Mouse (Mus musculus) small intestine, adult 2 months (tissue): Measurements from ENCODE around the gene Gm21860. TPM values are rescaled to one million over a fixed set of nuclear protein-coding genes. Genes with fewer than 3 reads are reported as not detected.
"Not testable (repeated sequence)": the region's sequence is repeated elsewhere in the genome, so short reads cannot be mapped to it uniquely, and the experiment has no call there.

Experiments
- H3K27ac ChIP-seq: fragments of 200-500 bp; 2 replicates; pipeline ENCODE4 v1.5.1; 2012; ENCODE audit warnings: low read depth, low read length, control low read depth, inconsistent platforms; ENCODE audit not compliant: insufficient read depth
- H3K27me3 ChIP-seq: fragments of 200-500 bp; 2 replicates; pipeline ENCODE4 v1.6.1; 2012; ENCODE audit warnings: mild to moderate bottlenecking, moderate library complexity, low read length, inconsistent platforms; ENCODE audit not compliant: control insufficient read depth, insufficient read depth
- H3K36me3 ChIP-seq: fragments of 200-500 bp; 2 replicates; pipeline ENCODE4 v1.6.1; 2012; ENCODE audit warnings: mild to moderate bottlenecking, low read length, control low read depth, inconsistent platforms; ENCODE audit not compliant: control insufficient read depth, insufficient read depth
- H3K4me1 ChIP-seq: fragments of 200-500 bp; 2 replicates; pipeline ENCODE4 v1.6.1; 2012; ENCODE audit warnings: low read length, inconsistent platforms, mixed read lengths; ENCODE audit not compliant: control insufficient read depth, insufficient read depth, insufficient read length
- H3K4me3 ChIP-seq: fragments of 200-500 bp; 2 replicates; pipeline ENCODE4 v1.5.1; 2012; ENCODE audit warnings: low read depth, mild to moderate bottlenecking, control low read depth, inconsistent platforms, low read length, moderate library complexity
- CTCF ChIP-seq: fragments of 200-500 bp; IDR thresholded peaks from 2 replicates; pipeline ENCODE4 v1.5.1; 2012; ENCODE audit warnings: low read depth, mild to moderate bottlenecking, control low read depth, inconsistent platforms, low read length, moderate library complexity, mixed read lengths; ENCODE audit not compliant: insufficient replicate concordance, insufficient read length; ENCODE audit errors: extremely low read depth
- POLR2A ChIP-seq: fragments of 200-500 bp; IDR thresholded peaks from 2 replicates; pipeline ENCODE4 v1.6.1; 2012; ENCODE audit warnings: low read depth, mild to moderate bottlenecking, control low read depth, inconsistent platforms, low read length, moderate library complexity
- WGBS: fragments of 180-500 bp; shearing (Covaris S2); methylation state at CpG from one replicate; pipeline ENCODE4 v1.1.7; 2018; 5-methylcytosine and 5-hydroxymethylcytosine counted together
- polyA plus RNA-seq: library from polyadenylated mRNA; depleted of rRNA; stranded (reverse); fragments of >200 nt; gene quantifications from 2 replicates; pipeline ENCODE4 v1.2.3, GENCODE M21; 2012

Gene Gm21860
- polyA plus RNA-seq, 1 experiment, result not detected

DNA sequence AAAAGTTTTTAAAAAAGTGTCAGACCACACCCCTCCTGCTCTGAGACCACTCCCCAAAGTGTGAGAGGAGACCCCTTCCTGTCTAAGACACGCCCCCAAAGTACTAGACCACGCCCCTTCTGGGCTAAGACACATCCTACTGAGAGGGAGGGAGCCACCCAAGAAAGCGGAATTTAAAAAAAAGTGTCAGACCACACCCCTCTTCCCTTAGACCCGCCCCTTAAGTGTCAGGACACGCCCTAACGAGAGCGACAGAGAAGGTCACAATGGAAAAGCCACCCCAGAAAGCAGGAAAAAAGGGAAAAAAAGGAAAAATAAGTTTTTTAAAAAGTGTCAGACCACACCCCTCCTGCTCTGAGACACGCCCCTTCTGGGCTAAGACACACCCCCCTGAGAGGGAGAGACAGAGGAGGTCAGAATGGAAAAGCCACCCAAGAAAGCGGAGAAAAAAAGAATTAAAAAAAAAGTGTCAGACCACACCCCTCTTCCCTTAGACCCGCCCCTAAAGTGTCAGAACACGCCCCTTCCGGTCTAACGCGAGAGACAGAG is 14.5 kb downstream of the Gm21860 start:
- TF ChIP-seq POLR2A, result no peak
- H3K36me3 ChIP-seq, result peaks cover 16% of the 10 kb centered on the region
- WGBS, result 50% methylated on average over 14 of the region's 14 CpGs
- no peak overlapping the region for H3K4me3 ChIP-seq
- H3K27ac ChIP-seq, result no peak overlapping the region
- H3K4me1 ChIP-seq, result no peaks in the 10 kb centered on the region
- no peaks in the 10 kb centered on the region for H3K27me3 ChIP-seq

DNA sequence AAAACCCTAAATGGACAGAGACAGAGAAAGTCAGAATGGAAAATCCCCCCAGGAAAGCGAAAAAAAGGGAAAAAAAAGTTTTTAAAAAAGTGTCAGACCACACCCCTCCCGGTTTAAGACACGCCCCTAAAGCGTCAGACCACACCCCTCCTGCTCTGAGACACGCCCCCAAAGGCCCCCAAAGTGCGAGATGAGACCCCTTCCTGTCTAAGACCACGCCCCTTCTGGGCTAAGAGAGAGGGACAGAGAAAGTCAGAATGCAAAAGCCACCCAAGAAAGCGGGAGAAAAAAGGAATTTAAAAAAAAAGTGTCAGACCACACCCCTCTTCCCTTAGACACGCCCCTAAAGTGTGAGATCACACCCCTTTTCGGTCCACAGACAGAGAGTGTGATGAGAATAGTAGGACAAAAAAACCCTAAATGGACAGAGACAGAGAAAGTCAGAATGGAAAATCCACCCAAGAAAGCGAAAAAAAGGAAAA is 15.0 kb downstream of the Gm21860 start:
- not testable (repeated sequence) for H3K27ac ChIP-seq, H3K4me3 ChIP-seq, H3K27me3 ChIP-seq, H3K4me1 ChIP-seq
- WGBS, result 47% methylated on average over 11 of the region's 11 CpGs
- H3K36me3 ChIP-seq, result peaks cover 16% of the 10 kb centered on the region

DNA sequence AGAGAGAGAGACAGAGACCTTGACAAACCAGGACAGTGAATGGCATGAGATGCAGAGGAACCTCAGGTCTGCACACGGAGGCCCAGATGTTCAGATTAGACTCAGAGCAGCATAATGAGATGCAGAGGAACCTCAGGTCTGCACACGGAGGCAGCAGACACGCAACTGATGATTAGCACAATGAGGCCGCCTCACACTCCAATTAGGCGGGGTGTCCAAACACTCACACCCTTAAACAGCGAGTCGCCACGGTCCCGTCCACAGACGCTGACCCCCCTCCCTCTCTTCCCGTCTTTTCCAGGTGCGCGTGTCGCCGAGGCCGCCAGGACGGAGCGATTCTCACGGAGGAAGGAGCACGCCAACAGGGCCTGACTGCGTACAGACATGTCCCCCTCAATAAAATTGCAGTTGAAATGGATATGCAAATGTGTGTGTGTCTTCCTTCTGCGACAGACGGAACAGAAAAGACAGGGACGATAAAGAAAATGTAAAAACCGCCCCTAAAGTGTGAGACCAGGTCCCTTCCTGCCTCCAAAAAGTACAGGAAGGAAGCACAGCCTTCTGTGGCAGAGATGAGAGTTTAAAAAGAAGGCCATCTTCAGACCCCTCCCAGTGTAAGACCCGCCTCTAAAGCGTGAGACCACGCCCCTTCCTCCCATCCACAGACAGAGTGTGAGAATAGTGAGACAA is 15.6 kb downstream of the Gm21860 start:
- not testable (repeated sequence) for H3K4me1 ChIP-seq, H3K27me3 ChIP-seq, H3K27ac ChIP-seq, H3K4me3 ChIP-seq
- WGBS, result 72% methylated on average over 28 of the region's 28 CpGs
- H3K36me3 ChIP-seq, result peaks cover 16% of the 10 kb centered on the region

DNA sequence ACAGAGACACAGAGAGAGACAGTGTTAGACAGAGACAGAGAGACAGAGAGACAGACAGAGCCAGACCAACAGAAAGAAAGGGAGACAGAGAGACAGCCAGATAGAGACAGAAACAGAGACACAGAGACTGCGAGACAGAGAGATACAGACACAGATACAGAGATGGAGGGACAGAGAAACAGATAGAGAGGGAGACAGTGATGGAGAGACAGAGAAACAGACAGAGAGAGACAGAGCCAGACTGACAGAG is 16.3 kb downstream of the Gm21860 start:
- Histone ChIP-seq H3K4me1 (no peaks in the 10 kb centered on the region), H3K27me3 (no peaks in the 10 kb centered on the region), H3K27ac (no peak overlapping the region), H3K4me3 (no peak overlapping the region), H3K36me3 (peaks cover 16% of the 10 kb centered on the region)
- no peak for TF ChIP-seq POLR2A
- TF ChIP-seq CTCF, result no peak
- 100% methylated on average over 1 of the region's 1 CpGs for WGBS

DNA sequence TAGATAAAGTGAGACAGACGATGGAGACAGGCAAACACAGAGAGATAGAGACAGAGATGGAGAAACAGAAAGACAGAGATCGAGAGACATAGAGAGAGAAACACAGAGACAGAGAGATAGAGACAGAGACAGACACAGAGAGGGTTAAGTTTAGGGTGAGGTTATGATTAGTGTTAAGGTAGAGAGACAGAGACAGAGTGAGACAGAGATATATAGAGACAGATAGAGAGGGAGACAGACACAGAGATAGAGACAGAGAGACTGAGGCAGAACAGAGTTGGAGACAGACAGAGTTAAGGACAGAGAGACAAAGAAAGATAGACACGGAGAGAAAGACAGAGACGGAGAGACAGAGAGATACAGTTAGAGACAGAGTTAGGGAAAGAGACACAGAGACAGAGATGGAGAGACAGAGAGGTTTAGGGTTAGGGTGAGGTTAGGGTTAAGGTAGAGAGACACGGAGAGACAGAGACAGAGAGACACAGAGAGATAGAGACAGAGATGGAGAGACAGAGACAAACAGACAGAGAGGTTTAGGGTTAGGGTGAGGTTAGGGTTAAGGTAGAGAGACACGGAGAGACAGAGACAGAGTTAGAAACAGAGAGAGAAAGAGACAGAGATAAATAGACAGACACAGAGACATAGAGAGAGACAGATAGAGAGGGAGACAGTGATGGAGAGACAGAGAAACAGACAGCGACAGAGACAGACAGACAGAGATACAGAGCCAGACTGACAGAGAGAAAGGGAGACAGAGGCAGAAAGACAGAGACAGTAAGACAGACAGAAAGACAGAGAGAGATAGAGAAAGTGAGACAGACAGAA is 16.8 kb downstream of the Gm21860 start:
- Histone ChIP-seq H3K4me3 (no peak overlapping the region), H3K27ac (no peak overlapping the region), H3K36me3 (peaks cover 16% of the 10 kb centered on the region), H3K27me3 (no peaks in the 10 kb centered on the region), H3K4me1 (no peaks in the 10 kb centered on the region)
- TF ChIP-seq CTCF (no peak), POLR2A (no peak)
- 57% methylated on average over 4 of the region's 7 CpGs for WGBS

DNA sequence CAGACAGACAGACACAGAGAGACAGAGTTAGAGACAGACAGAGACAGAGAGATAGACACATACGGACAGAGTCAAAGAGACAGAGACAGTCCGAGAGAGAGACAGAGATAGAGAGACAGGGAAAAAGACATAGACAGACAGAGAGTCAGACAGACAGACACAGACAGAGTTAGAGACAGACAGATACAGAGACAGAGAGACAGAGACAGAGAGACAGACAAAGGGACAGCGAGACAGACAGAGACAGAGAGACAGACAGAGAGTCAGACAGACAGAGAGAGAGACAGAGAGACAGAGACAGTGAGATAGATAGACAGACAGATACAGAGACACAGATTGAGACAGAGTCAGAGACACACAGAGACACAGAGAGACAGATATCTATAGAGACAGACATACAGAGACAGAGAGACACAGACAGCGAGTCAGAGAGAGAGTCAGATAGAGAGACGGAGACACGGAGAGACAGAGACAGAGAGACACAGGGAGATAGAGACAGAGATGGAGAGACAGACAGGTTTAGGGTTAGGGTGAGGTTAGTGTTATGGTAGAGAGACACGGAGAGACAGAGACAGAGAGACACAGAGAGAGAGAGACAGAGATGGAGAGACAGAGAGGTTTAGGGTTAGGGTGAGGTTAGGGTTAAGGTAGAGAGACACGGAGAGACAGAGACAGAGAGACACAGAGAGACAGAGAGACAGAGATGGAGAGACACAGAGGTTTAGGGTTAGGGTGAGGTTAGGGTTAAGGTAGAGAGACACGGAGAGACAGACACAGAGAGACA is 18.2 kb downstream of the Gm21860 start:
- 83% methylated on average over 6 of the region's 9 CpGs for WGBS

DNA sequence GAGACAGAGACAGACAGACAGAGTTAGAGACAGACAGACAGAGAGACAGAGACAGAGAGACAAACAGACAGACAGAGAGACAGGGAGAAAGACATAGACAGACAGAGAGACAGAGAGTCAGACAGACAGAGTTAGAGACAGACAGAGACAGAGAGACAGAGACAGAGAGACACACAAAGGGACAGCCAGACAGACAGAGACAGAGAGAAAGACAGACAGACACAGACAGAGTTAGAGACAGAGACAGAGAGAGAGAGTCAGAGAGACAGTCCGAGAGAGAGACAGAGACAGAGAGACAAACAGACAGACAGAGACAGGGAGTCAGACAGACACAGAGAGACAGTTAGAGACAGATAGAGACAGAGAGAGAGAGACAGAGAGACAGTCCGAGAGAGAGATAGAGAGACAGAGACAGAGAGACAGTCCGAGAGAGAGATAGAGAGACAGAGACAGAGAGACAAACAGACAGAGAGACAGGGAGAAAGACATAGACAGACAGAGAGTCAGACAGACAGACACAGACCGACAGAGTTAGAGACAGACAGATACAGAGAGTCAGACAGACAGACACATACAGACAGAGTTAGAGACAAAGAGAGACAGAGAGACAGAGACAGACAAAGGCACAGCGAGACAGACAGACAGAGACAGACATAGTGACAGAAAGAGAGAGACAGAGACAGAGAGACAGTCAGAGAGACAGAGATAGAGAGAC is 19.3 kb downstream of the Gm21860 start:
- H3K4me3 ChIP-seq, H3K27ac ChIP-seq, H3K4me1 ChIP-seq, H3K27me3 ChIP-seq: not testable (repeated sequence)
- peaks cover 12% of the 10 kb centered on the region for H3K36me3 ChIP-seq
- WGBS, result 81% methylated on average over 5 of the region's 5 CpGs

More for the DNA sequence above, 18.2 kb downstream of the Gm21860 start:
- not testable (repeated sequence) for H3K27ac ChIP-seq, H3K4me1 ChIP-seq, H3K27me3 ChIP-seq, H3K4me3 ChIP-seq
- H3K36me3 ChIP-seq, result peaks cover 16% of the 10 kb centered on the region

DNA sequence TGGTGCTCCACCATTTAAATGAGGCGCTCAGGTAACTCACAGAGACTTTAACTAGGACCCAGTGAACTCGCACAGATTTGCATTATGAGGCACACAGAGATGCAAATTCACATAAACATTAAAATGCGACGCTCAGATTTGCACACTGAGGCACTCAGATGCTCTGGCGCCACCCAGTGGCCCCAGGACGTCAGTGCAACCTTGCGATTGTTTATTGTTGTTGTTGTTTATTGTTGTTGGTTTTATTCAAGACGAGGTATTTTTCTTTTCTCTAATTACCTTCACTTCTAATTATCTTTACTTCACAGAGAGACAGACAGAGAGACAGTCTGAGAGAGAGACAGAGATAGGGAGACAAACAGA is 20.3 kb downstream of the Gm21860 start:
- H3K27me3 ChIP-seq, H3K4me3 ChIP-seq, H3K27ac ChIP-seq, H3K4me1 ChIP-seq, H3K36me3 ChIP-seq: not testable (repeated sequence)
- WGBS, result 67% methylated on average over 8 of the region's 8 CpGs

DNA sequence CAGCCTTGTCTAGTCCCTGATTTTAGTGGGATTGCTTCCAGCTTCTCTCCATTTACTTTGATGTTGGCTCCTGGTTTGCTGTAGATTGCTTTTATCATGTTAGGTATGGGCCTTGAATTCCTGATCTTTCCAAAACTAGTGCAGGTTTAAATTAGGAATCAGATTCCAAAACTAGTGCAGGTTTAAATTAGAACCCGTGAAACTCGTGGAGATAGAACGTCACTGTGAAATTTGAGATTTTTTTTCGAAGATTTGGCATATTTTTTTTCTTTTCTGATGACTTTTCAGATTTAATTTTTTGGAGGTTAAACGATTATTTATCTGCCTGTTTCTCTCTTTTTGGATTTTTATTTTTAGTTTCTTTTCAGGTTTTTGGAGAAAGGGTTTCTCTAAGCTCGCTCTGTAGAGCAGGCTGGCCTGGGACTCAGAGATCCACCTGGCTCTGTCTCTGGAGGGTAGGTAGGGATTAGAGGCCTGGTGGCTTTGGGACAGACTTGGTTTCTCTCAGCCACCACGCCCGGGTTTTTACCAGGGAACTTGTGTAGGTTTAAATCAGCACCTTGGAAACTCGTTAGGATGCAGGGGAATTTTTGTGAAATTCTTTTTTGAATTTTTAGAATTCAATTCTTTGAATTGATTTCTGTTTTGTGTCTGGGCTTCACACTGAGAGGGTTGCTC is 20.8 kb downstream of the Gm21860 start:
- H3K4me1 ChIP-seq, H3K27me3 ChIP-seq, H3K27ac ChIP-seq, H3K4me3 ChIP-seq, H3K36me3 ChIP-seq: not testable (repeated sequence)
- WGBS, result 81% methylated on average over 9 of the region's 9 CpGs

DNA sequence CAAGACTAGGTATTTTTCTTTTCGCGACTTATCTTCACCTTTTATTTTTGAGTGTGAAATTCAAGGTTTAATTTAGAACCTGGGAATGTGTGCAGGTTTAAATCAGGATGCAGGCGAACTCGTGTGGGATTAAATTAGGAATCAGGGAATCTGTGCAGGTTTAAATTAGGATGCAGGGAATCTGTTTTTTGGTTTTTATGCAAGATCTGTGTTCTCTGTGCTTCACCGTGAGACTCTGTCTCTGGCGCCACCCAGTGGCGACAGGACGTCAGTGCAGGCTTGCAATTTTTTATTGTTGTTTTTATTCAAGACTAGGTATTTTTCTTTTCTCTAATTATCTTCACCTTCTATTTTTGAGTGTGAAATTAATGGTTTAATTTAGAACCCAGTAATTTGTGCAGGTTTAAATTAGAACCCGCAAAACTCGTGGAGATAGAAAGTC is 22.5 kb downstream of the Gm21860 start:
- not testable (repeated sequence) for H3K36me3 ChIP-seq, H3K27me3 ChIP-seq, H3K27ac ChIP-seq, H3K4me3 ChIP-seq, H3K4me1 ChIP-seq
- 58% methylated on average over 10 of the region's 10 CpGs for WGBS
